Comparison of ENCODE assay signal across 10 mouse cellular contexts in the genomic region with DNA sequence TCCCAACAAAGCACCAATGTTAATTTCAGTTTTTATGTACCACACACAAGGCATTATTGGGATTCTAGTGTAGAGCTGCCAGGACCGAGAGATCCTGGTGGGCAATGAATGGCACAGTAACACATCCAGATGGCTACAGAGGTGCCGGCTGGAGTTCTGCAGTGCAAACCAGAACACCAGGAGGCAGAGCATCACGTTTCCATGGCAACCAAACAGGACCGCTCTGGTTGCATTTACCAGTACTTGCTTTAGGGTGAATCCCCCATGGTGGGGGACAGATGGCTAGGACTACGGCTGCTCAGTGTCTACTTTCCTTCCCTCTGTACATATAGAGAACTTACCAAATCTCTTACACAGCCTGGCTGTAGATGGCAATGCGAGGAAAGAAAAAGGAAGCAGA. TPM values are rescaled to one million over a fixed set of nuclear protein-coding genes. Genes with fewer than 3 reads are reported as not detected.
DNase-seq lines count a peak whose midpoint lies in the region; ATAC-seq lines count a peak whose summit lies in the region.
"Had no signal": no experiment of that assay in that cellular context is flagged by ENCODE, and none has a peak within 500 bp of the region (broad histone marks: within the 10 kb centered on the region; RNA-seq: fewer than 3 reads in every experiment).

No protein-coding gene starts in this region.

- no peak for DNase-seq in cerebellum, adult 11 months
- peak; percentile 36 for DNase-seq in brain, embryonic 18.5 days (ENCODE audit: low read depth, low spot score)
- DNase-seq in midbrain, embryonic 14.5 days, result peak; percentile 89
- DNase-seq in urinary bladder, postnatal 14 days (ENCODE audit: low spot score), result no peak
- no peak for DNase-seq in spleen, adult 12 weeks (ENCODE audit: low spot score)
- DNase-seq: kidney, adult 2 months; lung, postnatal 10 days had no signal

- no peaks in the 10 kb centered on the region for H3K9me3 ChIP-seq in hindbrain, embryonic 15.5 days
- no peaks in the 10 kb centered on the region for H3K9me3 ChIP-seq in midbrain, embryonic 14.5 days (ENCODE audit: control insufficient read depth, low read length)
- no peaks in the 10 kb centered on the region for H3K9me3 ChIP-seq in kidney, embryonic 14.5 days (ENCODE audit: control insufficient read depth, low read length)

- no peak overlapping the region for H3K4me2 ChIP-seq in hindbrain, embryonic 15.5 days
- H3K4me2 ChIP-seq in midbrain, embryonic 14.5 days (ENCODE audit: low read length), result 0 out of 2 replicates have a peak overlapping the region, but pooled peaks have one; percentile 21
- no peak overlapping the region for H3K4me2 ChIP-seq in kidney, embryonic 14.5 days (replicated peaks; ENCODE audit: low read depth, low read length)

- no peak overlapping the region for H3K4me3 ChIP-seq in hindbrain, embryonic 15.5 days
- no peak overlapping the region for H3K4me3 ChIP-seq in midbrain, embryonic 14.5 days (replicated peaks; ENCODE audit: low read depth, low read length)
- no peak overlapping the region for H3K4me3 ChIP-seq in kidney, embryonic 14.5 days (ENCODE audit: low read length)

- ATAC-seq in cerebellum, adult (ENCODE audit: insufficient number of reproducible peaks, low FRiP score, low TSS enrichment), result 0 out of 2 replicates have a peak, but pooled peaks have one; percentile 18
- ATAC-seq in hindbrain, embryonic 15.5 days (ENCODE audit: low FRiP score, low read depth), result peak; percentile 87
- peak; percentile 77 for ATAC-seq in midbrain, embryonic 14.5 days (ENCODE audit: low FRiP score, low TSS enrichment)
- ATAC-seq in kidney, embryonic 14.5 days (ENCODE audit: low FRiP score, low TSS enrichment), result no peak

- peak overlapping the region; percentile 11; the same call in 1 of the 2 replicates for H3K9ac ChIP-seq in hindbrain, embryonic 15.5 days
- H3K9ac ChIP-seq in midbrain, embryonic 14.5 days (replicated peaks; ENCODE audit: low read length), result peak overlapping the region; percentile 34; the same call in 1 of the 2 replicates
- H3K9ac ChIP-seq in kidney, embryonic 14.5 days (ENCODE audit: low read depth, low read length), result no peak overlapping the region

- no peaks in the 10 kb centered on the region for H3K27me3 ChIP-seq in hindbrain, embryonic 15.5 days
- no peaks in the 10 kb centered on the region for H3K27me3 ChIP-seq in midbrain, embryonic 14.5 days (ENCODE audit: control insufficient read depth, insufficient read depth, low read length)
- no peaks in the 10 kb centered on the region for H3K27me3 ChIP-seq in kidney, embryonic 14.5 days (ENCODE audit: control insufficient read depth, insufficient read depth, low read length)

- H3K4me1 ChIP-seq in hindbrain, embryonic 15.5 days (replicated peaks), result peaks cover 25% of the 10 kb centered on the region
- H3K4me1 ChIP-seq in midbrain, embryonic 14.5 days (ENCODE audit: control insufficient read depth, insufficient read depth, low read length), result peaks cover 16% of the 10 kb centered on the region
- peaks cover 17% of the 10 kb centered on the region for H3K4me1 ChIP-seq in kidney, embryonic 14.5 days (ENCODE audit: control insufficient read depth, insufficient read depth, low read length)

- peak overlapping the region; percentile 78 for H3K27ac ChIP-seq in hindbrain, embryonic 15.5 days (replicated peaks)
- peak overlapping the region; percentile 71 for H3K27ac ChIP-seq in midbrain, embryonic 14.5 days (replicated peaks; ENCODE audit: low read depth, low read length)
- H3K27ac ChIP-seq in kidney, embryonic 14.5 days (ENCODE audit: low read depth, low read length), result no peak overlapping the region

- WGBS in hindbrain, embryonic 15.5 days, result 10% methylated on average over 6 of the region's 6 CpGs
- WGBS in midbrain, embryonic 14.5 days, result 13% methylated on average over 6 of the region's 6 CpGs
- 65% methylated on average over 6 of the region's 6 CpGs for WGBS in kidney, embryonic 14.5 days

- peaks cover 35% of the 10 kb centered on the region for H3K36me3 ChIP-seq in hindbrain, embryonic 15.5 days
- peaks cover 61% of the 10 kb centered on the region for H3K36me3 ChIP-seq in midbrain, embryonic 14.5 days (ENCODE audit: control insufficient read depth, insufficient read depth, low read length)
- peaks cover 80% of the 10 kb centered on the region for H3K36me3 ChIP-seq in kidney, embryonic 14.5 days (ENCODE audit: control insufficient read depth, insufficient read depth, low read length)

RNA-seq across cellular contexts. Expression of a gene that starts 57.7 kb away (rescaled TPM):
- polyA plus RNA-seq in hindbrain, embryonic 15.5 days (2015; fragmentation: Nextera tagmentation; extraction: Ambion mirVana), result 27.0 and 31.6 TPM in 2 replicates
- 31.6 and 32.3 TPM in 2 replicates for polyA plus RNA-seq in midbrain, embryonic 14.5 days (2014; fragmentation: Nextera tagmentation; extraction: Ambion mirVana)
- polyA plus RNA-seq in kidney, embryonic 14.5 days (2014; fragmentation: Nextera tagmentation; extraction: Ambion mirVana), result 56.3 and 74.5 TPM in 2 replicates

Comparison
In these comparisons a context has a peak if more than half of its experiments do, and no peak if none do; other contexts are left out.
1. DNase-seq: peak in brain, embryonic 18.5 days (single experiment) and midbrain, embryonic 14.5 days (single experiment); none in cerebellum, adult 11 months (single experiment), urinary bladder, postnatal 14 days (single experiment) and spleen, adult 12 weeks (single experiment).